Comparison of ENCODE assay signal across 8 mouse cellular contexts in genomic region chr4:116627359-116627716, GRCm38 (mm10). TPM values are rescaled to one million over a fixed set of nuclear protein-coding genes. Genes with fewer than 3 reads are reported as not detected.
DNase-seq lines count a peak whose midpoint lies in the region; ATAC-seq lines count a peak whose summit lies in the region.

No protein-coding gene starts in this region.

- peak overlapping the region; percentile 67 for H3K4me3 ChIP-seq in hindbrain, embryonic 15.5 days

- H3K4me1 ChIP-seq in hindbrain, embryonic 15.5 days (replicated peaks) = peaks cover 24% of the 10 kb centered on the region

- H3K27me3 ChIP-seq in hindbrain, embryonic 15.5 days = no peaks in the 10 kb centered on the region

- H3K36me3 ChIP-seq in hindbrain, embryonic 15.5 days = 0 out of 2 replicates have a peak, but pooled peaks cover 8% of the 10 kb centered on the region

- DNase-seq in ZHBTc4 (ENCODE audit: low read depth, low spot score) = peak; percentile 93
- peak; percentile 69 to 86 for DNase-seq in cerebellum, postnatal 4 days (ENCODE audit: low spot score in 2 of 2)
- DNase-seq in gastrocnemius, adult 18-20 months (ENCODE audit: low spot score) = peak; percentile 95
- peak; percentile 88 for DNase-seq in layer of hippocampus, postnatal 36 days
- DNase-seq in lung, postnatal 25 days (ENCODE audit: low spot score) = peak; percentile 93
- peak; percentile 96 for DNase-seq in retina, postnatal 1 day
- peak; percentile 78 for DNase-seq in urinary bladder, adult 2 months (ENCODE audit: low spot score)

- H3K27ac ChIP-seq in hindbrain, embryonic 15.5 days (replicated peaks) = peak overlapping the region; percentile 90

- under 1% methylated on average over 13 of the region's 13 CpGs for WGBS in hindbrain, embryonic 15.5 days

- H3K9ac ChIP-seq in hindbrain, embryonic 15.5 days = peak overlapping the region; percentile 68

- H3K9me3 ChIP-seq in hindbrain, embryonic 15.5 days = no peaks in the 10 kb centered on the region

- peak; percentile 91 for ATAC-seq in hindbrain, embryonic 15.5 days (ENCODE audit: low FRiP score, low read depth)

- H3K4me2 ChIP-seq in hindbrain, embryonic 15.5 days = peak overlapping the region; percentile 88

RNA-seq across cellular contexts. Expression of gene Nasp, which starts 0.4 kb away (rescaled TPM):
- total RNA-seq in gastrocnemius, adult 18-20 months (2021) = 10 to 100 TPM in 1 of 2 experiments, 1 to 10 TPM in 1; 9.1 to 10.6 TPM
- polyA plus RNA-seq in hindbrain, embryonic 15.5 days (2015; fragmentation: Nextera tagmentation; extraction: Ambion mirVana) = 92.9 and 98.3 TPM in 2 replicates
- total RNA-seq in layer of hippocampus, postnatal 36 days (2021) = 10 to 100 TPM; 34.5 to 35.9 TPM
- polyA plus RNA-seq in urinary bladder, adult 2 months (2012; rRNA removed) = 10.2 and 11.7 TPM in 2 replicates

RNA-seq across cellular contexts. Expression of gene Akr1a1, which starts 24.1 kb away (rescaled TPM):
- 100 to 1,000 TPM; 182 to 198 TPM for total RNA-seq in gastrocnemius, adult 18-20 months (2021)
- 704 and 712 TPM in 2 replicates for polyA plus RNA-seq in hindbrain, embryonic 15.5 days (2015; fragmentation: Nextera tagmentation; extraction: Ambion mirVana)
- 100 to 1,000 TPM; 372 to 396 TPM for total RNA-seq in layer of hippocampus, postnatal 36 days (2021)
- polyA plus RNA-seq in urinary bladder, adult 2 months (2012; rRNA removed) = 520 and 554 TPM in 2 replicates

RNA-seq across cellular contexts. Expression of gene Ccdc17, which starts 30.9 kb away (rescaled TPM):
- 1 to 10 TPM; 1.3 to 1.7 TPM for total RNA-seq in gastrocnemius, adult 18-20 months (2021)
- polyA plus RNA-seq in hindbrain, embryonic 15.5 days (2015; fragmentation: Nextera tagmentation; extraction: Ambion mirVana) = 4.4 and 4.8 TPM in 2 replicates
- 1 to 10 TPM; 4.0 to 4.3 TPM for total RNA-seq in layer of hippocampus, postnatal 36 days (2021)
- polyA plus RNA-seq in urinary bladder, adult 2 months (2012; rRNA removed) = 17.2 and 22.3 TPM in 2 replicates

RNA-seq across cellular contexts. Expression of gene Prdx1, which starts 58.0 kb away (rescaled TPM):
- 100 to 1,000 TPM; 267 to 272 TPM for total RNA-seq in gastrocnemius, adult 18-20 months (2021)
- 446 and 514 TPM in 2 replicates for polyA plus RNA-seq in hindbrain, embryonic 15.5 days (2015; fragmentation: Nextera tagmentation; extraction: Ambion mirVana)
- total RNA-seq in layer of hippocampus, postnatal 36 days (2021) = 100 to 1,000 TPM; 148 to 168 TPM
- polyA plus RNA-seq in urinary bladder, adult 2 months (2012; rRNA removed) = 456 and 471 TPM in 2 replicates

Comparison
In these comparisons a context has a peak if more than half of its experiments do, and no peak if none do; other contexts are left out.
1. Peak in every context shown above with its lines: DNase-seq, ATAC-seq, H3K4me3 ChIP-seq and H3K27ac ChIP-seq.